Mouse (Mus musculus) embryonic facial prominence, embryonic 15.5 days (tissue): Measurements from ENCODE around the gene Klhl13. TPM values are rescaled to one million over a fixed set of nuclear protein-coding genes. Genes with fewer than 3 reads are reported as not detected.

Source experiments
- ATAC-seq: fragments of 200-750 bp; cut with Nextera tagmentation; 2 replicates; pipeline ENCODE4 v1.8.0; 2017; ENCODE audit warnings: low read depth, moderate TSS enrichment; ENCODE audit not compliant: insufficient number of reproducible peaks, low FRiP score, low TSS enrichment
- H3K27ac ChIP-seq: fragments of 300-500 bp; sonication (generic); replicated peaks from 2 replicates; pipeline ENCODE4 v1.5.1; 2015; ENCODE audit warnings: mild to moderate bottlenecking, inconsistent platforms
- H3K27me3 ChIP-seq: fragments of 300-500 bp; sonication (generic); 2 replicates; pipeline ENCODE4 v1.6.1; 2015; ENCODE audit warnings: inconsistent platforms
- H3K36me3 ChIP-seq: fragments of 300-500 bp; sonication (generic); 2 replicates; pipeline ENCODE4 v1.6.1; 2015; ENCODE audit warnings: mild to moderate bottlenecking, inconsistent platforms
- H3K4me1 ChIP-seq: fragments of 300-500 bp; sonication (generic); 2 replicates; pipeline ENCODE4 v1.6.1; 2015; ENCODE audit warnings: inconsistent platforms
- H3K4me2 ChIP-seq: fragments of 300-500 bp; sonication (generic); replicated peaks from 2 replicates; pipeline ENCODE4 v1.6.1; 2015; ENCODE audit warnings: mild to moderate bottlenecking, inconsistent platforms
- H3K4me3 ChIP-seq: fragments of 300-500 bp; sonication (generic); replicated peaks from 2 replicates; pipeline ENCODE4 v1.5.1; 2015; ENCODE audit warnings: mild to moderate bottlenecking, inconsistent platforms
- H3K9ac ChIP-seq: fragments of 300-500 bp; sonication (generic); 2 replicates; pipeline ENCODE4 v1.6.1; 2015; ENCODE audit warnings: inconsistent platforms
- H3K9me3 ChIP-seq: fragments of 300-500 bp; sonication (generic); replicated peaks from 2 replicates; pipeline ENCODE4 v1.6.1; 2016; ENCODE audit warnings: inconsistent platforms
- WGBS: fragments of 180-500 bp; shearing (Covaris S2); methylation state at CpG from one replicate; pipeline ENCODE4 v1.1.7; 2015; 5-methylcytosine and 5-hydroxymethylcytosine counted together
- polyA plus RNA-seq: library from polyadenylated mRNA; unstranded; fragments of >200 nt; fragmentation: Nextera tagmentation; extraction: Ambion mirVana; gene quantifications from 2 replicates; pipeline ENCODE4 v1.2.1, GENCODE M21; 2015

The Klhl13 gene
- polyA plus RNA-seq, 1 experiment from 2014 or later: 75.1 TPM

DNA sequence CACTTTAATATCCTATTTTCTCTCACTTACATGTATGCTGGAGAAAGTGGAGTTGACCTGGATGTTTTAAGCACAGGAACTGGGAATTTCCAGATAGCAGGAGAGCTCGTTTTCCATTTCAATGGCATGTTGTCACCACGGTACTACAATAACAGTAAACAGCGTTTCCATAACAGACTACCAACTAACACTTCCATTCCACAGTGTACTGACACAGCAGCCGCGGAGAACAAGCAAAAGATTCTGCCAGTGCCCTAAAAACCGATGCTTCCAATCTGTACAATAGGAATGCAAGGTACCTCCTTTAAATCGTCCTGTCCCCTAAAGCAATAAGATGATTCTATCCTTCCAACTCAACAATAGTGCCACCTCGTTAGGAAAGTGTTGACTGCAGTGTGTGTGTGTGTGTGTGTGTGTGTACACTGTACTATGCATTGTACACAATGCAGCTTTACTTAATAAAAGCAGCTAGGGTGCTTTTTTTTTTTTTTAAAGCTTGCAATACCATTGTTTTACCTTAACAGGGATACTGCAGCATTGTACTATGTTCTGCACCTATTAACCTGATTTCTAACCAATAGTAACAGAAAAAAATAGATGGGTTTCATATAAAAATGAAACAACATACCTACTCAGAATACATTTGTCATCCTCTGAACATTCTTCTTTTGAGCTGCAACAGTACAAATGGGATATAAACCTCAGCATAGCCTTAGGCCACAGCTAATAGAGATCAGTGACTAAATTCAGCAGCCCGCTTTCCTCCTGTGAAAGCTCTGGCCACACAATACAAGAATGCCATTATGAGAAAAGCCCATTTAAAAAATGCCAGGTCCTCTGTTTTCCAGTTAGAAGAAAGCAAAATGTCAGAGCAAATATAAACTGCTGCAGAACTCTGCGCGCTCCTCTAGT is 80.1 kb downstream of the Klhl13 start:
- H3K4me3 ChIP-seq: no peak overlapping the region
- H3K9ac ChIP-seq: no peak overlapping the region
- H3K36me3 ChIP-seq: no peaks in the 10 kb centered on the region
- WGBS: 55% methylated on average over 11 of the region's 11 CpGs
- H3K4me2 ChIP-seq: 0 out of 2 replicates have a peak overlapping the region, but pooled peaks have one; percentile 6
- H3K27me3 ChIP-seq: no peaks in the 10 kb centered on the region
- no peaks in the 10 kb centered on the region for H3K4me1 ChIP-seq
- H3K27ac ChIP-seq: no peak overlapping the region
- no peak for ATAC-seq
- no peaks in the 10 kb centered on the region for H3K9me3 ChIP-seq

DNA sequence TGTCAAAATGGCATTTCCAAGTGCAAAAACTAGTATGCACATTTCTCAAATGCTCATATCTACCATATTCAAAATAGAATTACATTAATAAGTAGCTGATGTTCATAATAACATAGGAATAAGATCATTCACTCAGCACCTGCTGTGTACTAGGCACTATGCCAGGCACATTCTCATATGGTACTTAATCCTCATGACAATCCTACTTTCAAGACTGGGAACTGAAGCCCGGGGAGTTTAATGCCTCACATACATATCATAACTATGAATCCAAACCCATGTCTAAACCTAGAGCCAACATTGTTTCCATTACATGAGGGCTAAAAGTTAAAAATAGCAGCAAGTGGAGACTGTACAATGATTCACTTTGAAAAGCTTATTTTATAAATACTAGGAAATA is 97.3 kb downstream of the Klhl13 start:
- H3K36me3 ChIP-seq: no peaks in the 10 kb centered on the region
- 54% methylated on average over 1 of the region's 1 CpGs for WGBS
- no peak overlapping the region for H3K4me2 ChIP-seq
- no peaks in the 10 kb centered on the region for H3K4me1 ChIP-seq
- H3K9ac ChIP-seq: no peak overlapping the region
- no peak overlapping the region for H3K27ac ChIP-seq
- no peaks in the 10 kb centered on the region for H3K27me3 ChIP-seq
- no peaks in the 10 kb centered on the region for H3K9me3 ChIP-seq
- no peak for ATAC-seq
- H3K4me3 ChIP-seq: no peak overlapping the region

DNA sequence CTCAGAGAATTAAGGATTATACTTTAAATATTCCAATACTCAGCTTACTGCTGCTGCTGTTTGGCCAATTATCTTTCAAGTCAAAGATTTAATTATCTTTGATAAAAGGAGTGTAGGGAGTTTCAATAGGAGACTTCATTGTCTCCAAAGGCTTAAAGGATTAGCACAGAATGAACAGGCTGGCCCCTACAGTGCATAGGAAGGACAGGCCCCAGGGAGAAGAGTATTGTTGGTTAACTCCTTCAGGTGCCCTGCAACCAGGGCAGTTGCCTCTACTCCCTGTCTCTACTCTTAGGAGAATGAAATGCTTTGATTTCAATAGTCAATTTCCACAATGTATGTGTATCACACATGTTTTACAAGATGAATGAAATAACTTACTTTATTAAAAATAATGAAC is 116.1 kb downstream of the Klhl13 start:
- no peaks in the 10 kb centered on the region for H3K36me3 ChIP-seq
- H3K4me2 ChIP-seq: no peak overlapping the region
- no peaks in the 10 kb centered on the region for H3K4me1 ChIP-seq
- no peaks in the 10 kb centered on the region for H3K27me3 ChIP-seq
- no peak overlapping the region for H3K9ac ChIP-seq
- no peaks in the 10 kb centered on the region for H3K9me3 ChIP-seq
- H3K27ac ChIP-seq: no peak overlapping the region
- ATAC-seq: no peak
- no peak overlapping the region for H3K4me3 ChIP-seq
